Mouse (Mus musculus) CD8-positive naive resting alpha-beta T cell, adult 2 months (primary cell): Measurements from ENCODE around the gene Gm26620.

Experiments used
- DNase-seq, 2 experiments: peaks; one replicate each; pipeline ENCODE4 v3.0.0; 2022; ENCODE audit warnings: low read depth in 2 of 2, low spot score in 2 of 2

The Gm26620 gene

DNA sequence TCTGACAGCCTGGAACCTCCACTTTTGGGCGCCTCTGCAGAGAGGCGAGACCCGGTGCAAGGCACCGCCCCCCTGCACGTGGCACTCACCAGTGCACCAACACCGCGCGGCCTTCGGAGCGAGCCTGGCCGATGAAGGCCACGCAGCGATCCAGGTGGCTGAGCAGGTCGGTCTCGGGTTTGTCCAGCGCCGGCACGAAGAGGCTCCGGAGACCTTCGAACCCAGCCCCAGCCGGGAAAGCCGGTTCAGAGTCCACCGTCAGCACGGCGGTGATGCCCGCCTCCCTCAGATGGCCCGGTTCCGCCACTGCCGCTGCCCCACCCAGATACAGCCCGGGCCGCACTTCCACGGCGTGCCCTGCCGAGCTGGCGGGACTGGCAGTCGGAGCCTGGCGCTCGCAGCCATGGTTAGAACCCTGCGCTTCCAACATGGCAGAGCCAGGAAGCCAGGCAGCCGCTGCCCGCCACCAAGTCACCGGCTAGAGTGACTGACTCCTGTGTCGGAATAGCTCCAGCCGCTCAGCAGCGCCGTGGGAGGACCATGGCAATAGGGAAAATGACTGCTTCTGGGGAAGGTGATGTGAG is at the start of gene Gm26620, which contains the start of gene Dusp12:
Gene Gm26620, plus strand, starts transcription at position 88 of the 584 bp plus-strand sequence.
Gene Dusp12, minus strand, starts transcription at position 563 of the 584 bp plus-strand sequence.
- peak; percentile 80 for DNase-seq

GRCm38 (mm10) chr1:170839685-170840084 is 45.2 kb upstream of the Gm26620 start:
- no peak for DNase-seq

DNA sequence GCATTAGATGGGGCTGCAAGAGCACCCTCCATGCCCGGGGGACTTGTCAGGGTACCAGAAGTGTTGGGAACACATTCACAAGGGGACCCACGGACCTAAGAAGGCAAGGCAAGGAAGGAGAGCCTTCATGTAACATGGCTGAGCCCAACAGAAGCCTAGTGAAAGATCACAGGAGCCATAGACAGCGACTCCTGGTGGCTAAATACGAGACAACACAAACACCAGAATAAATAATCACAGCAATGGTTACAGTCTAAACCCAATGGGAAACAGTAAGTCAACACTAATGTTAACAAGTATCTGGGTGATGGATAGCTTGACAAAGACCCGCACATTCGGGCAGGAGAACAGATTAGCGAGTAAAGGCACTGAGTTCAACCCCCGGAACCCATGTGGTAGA is 40.5 kb upstream of the Gm26620 start:
- no peak for DNase-seq

DNA sequence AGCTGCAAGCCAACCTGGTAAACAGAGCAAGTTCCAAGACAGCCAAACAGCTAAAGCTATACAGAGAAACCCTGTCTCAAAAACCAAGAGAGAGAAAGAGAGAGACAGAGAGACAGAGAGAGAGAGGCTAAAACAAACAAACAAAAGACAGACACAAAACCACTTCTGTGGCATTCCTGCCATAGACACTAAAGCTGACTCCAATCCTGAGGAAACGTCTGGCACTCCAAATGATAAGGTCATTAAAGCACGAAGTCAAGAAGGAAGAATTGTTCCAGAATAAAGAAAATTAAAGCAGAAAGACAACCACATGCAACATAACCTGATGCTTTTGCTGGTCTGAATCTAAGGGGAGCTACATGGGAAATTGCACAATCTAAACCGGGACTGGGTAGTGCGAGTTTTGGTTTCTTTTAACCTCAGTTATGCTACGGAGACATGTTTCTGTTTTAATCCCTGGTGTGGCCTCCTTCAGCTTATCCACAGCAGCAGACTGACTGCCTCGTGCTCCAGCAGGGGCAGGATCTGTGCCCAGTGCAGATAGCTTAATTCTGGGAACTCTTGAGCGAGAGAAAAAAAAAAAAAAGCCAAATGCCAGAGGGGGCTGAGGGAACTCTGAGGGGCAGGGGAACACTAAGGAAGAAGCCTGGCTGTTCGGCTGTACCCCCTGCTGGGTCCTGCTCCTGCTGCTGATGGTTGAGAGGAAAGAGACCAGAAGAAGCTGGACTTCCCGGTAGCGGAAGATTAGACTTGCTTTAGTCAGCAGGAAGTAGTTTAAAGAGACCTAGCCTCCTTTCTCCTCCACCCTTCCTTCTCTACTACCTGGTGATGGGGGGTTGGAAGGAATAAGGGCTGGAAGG is 39.2 kb upstream of the Gm26620 start:
- DNase-seq = no peak

- DNase-seq = no peak
These were observed 34.9 kb upstream of the Gm26620 start for GRCm38 (mm10) chr1:170850007-170850406.

GRCm38 (mm10) chr1:170850637-170851624 is 33.9 kb upstream of the Gm26620 start:
- no peak for DNase-seq

DNA sequence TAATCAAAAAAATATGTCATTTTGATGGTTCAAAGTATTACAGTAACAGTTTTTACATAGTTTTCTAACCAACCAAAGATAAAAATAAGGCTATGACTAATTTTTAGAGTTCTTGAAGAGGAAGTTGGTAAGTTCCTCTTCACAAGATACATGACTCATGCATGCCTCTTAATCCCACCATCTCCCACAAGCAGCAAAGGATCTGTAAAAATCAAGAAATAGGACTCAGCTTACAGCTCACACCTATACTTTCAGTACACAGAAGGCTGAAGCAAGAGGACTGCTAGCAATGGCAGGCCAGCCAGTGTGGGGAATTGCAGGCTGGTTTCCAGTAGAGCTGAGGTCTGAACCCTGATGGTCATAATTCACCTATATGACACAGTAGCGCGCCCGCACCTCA is 31.3 kb upstream of the Gm26620 start:
- no peak for DNase-seq

DNA sequence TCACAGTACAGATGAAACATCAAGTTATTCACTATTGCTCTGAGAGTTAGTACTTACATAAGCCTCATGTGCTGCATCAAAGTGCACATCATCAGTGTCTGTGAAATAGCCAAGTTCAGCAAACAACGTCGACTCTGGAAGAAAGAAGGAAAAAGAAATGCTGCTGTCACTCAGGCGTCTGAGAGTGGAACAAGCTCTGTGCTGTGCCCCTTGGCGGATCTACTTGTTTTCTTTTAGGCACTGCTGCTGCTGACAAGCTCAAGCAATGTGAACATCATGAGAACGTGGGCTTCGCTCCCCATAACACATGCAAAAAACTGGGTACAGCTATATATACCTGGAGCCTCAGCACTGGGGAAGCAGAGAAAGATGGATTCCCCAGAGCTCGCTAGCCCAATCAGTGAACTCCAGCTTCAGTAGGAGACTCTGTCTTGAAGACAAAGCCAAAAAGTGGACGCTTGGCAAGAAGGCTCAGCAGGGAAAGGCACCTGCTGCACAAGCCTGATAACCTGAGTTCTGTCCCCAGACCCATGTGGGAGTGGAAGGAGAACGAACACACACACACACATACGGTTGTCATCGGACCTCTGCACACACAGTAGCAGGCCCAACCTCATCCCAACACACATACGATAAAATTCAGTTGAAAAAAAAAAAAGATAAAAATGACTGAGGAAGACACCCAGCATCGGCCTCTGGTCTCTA is 29.7 kb upstream of the Gm26620 start:
- DNase-seq = no peak

- DNase-seq = no peak
These were observed 27.5 kb upstream of the Gm26620 start for GRCm38 (mm10) chr1:170857369-170857768.

DNA sequence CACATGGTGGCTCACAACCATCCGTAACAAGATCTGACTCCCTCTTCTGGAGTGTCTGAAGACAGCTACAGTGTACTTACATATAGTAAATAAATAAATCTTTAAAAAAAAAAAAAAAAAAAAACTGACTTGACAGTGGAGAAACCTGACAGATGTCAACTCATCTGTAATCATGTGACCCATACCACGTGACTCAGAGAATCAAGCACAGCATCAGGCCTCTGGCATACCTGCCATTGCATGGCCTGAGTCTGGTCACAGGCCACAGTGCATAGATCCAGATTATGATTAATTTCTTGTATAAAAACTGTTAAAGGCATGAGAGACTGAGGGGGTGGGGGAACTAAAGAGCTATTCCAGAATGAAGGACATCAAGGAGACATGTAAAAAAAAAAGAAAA is 26.0 kb upstream of the Gm26620 start:
- DNase-seq = no peak

DNA sequence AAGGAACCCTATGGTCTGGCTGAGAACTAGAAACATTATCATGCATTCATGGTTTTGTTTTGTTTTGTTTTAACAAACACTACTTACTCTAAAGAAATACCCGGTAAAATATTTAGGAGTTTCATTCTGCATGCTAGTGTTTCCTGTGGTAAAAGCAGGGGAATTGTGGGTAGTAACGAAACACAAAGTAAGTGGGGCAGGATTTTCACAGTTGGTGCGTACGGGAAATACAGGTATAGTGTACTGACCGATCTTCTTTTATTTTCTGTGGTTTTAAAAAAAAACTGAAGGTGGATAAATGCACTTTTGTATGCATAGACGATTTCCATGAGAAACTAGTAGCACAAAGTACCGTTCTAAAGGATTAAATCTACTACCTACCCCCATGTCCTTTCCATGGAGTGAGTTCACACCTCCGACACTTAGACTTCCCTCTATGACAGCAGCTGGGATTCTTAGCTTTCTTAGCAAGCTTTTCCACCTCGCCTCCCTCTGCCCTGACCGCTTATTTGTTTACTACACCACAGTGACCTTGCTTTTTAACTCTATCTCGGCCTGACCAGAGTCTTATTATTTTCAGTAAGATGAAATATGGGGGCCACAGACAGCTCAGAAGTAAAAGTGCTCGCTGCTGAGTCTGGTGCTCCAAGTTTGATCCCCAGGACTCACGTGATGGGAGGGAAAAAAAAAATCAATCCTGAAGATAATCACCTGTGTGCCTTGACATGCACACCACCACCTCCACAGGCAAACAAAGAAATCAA is 23.0 kb upstream of the Gm26620 start:
- no peak for DNase-seq

GRCm38 (mm10) chr1:170862435-170862717 is 22.5 kb upstream of the Gm26620 start:
- no peak for DNase-seq

- DNase-seq = peak in 1 of 2 experiments; percentile 26
These were observed 21.8 kb upstream of the Gm26620 start for GRCm38 (mm10) chr1:170863033-170863432.

- no peak for DNase-seq
These were observed 20.6 kb upstream of the Gm26620 start for GRCm38 (mm10) chr1:170864234-170864633.

DNA sequence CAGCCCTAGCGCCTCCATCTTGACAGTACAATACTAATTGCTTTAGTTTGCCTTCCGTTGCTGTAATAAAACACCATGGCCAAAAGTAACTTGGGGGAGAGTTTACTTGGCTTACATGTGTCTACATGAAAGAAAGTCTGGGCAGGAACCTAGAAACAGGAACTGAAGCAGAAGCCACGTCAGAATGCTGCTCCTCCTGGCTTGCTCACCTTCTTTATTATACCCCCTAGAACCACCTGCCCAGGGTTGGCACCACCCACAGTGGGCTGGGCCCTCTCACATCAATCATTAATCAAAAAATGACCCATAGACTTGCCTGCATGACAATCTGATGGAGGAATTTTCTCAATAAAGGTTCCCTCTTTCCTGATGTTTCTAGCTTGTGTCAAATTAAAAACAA is 20.1 kb upstream of the Gm26620 start:
- DNase-seq = no peak

- DNase-seq = no peak
These were observed 19.5 kb upstream of the Gm26620 start for GRCm38 (mm10) chr1:170865406-170865805.

GRCm38 (mm10) chr1:170866992-170867690 is 17.7 kb upstream of the Gm26620 start:
- peak in 1 of 2 experiments; percentile 3 for DNase-seq

- DNase-seq = peak; percentile 65 to 74
These were observed 17.2 kb upstream of the Gm26620 start, which contains the start of gene Atf6 for GRCm38 (mm10) chr1:170867691-170868105. Gene Atf6 (minus strand): TSS chr1:170867771.
